Mouse (Mus musculus) kidney, postnatal 4 days (tissue): ENCODE results near the gene Lats1.

Experiments used
- DNase-seq, 2 experiments: peaks; one replicate each; pipeline ENCODE4 v3.0.0; 2021; ENCODE audit warnings: mixed read lengths in 2 of 2

Lats1 gene

GRCm38 (mm10) chr10:7680731-7681301 lies at the start of gene Lats1, which contains the start of gene Pcmt1:
Lats1 (plus strand) TSS chr10:7681214.
Pcmt1 (minus strand) TSS chr10:7681136.
- peak; percentile 93 to 95 for DNase-seq

DNA sequence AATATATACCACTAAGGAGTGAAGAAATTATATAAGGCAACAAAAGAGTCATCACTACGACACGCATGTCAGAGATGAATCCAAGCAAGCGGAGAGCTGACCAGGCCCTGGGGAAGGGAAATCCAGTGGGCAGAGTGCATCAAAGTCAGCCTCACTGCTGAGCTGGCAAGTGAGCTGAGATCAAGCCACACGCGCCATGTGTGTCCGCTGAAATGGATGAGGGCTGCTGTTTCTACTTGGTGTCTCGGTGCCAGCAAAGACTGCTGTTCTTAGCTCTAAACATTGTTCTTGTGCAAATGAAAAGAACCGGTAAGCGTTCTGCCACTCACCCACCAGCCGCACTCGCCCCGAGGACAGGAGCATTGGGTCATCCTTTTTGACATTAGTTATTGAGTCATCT lies 40.6 kb upstream of the Lats1 start:
- no peak for DNase-seq

DNA sequence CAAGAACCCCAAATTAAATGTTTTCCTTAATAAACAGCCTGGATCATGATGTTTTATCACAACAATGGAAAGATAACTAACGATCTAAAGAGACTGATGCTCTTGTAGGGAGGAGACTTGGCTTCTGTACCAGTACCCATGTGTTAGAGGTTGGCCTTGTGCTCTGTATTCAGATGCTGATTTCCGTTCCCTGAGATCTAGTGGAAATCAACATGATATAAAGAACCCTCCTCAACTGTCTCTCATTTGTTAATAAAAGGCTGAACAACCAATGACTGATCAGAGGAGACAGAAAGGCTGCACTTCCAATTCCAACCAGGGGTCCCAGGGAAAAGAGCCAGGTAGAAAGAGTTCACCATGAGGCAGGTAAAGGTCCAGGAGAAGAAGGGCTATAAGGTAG lies 35.1 kb upstream of the Lats1 start:
- no peak for DNase-seq

- DNase-seq, result no peak
Observed at GRCm38 (mm10) chr10:7649059-7649458, 32.0 kb upstream of the Lats1 start.

- no peak for DNase-seq
Observed at GRCm38 (mm10) chr10:7651057-7651456, 30.0 kb upstream of the Lats1 start.

DNA sequence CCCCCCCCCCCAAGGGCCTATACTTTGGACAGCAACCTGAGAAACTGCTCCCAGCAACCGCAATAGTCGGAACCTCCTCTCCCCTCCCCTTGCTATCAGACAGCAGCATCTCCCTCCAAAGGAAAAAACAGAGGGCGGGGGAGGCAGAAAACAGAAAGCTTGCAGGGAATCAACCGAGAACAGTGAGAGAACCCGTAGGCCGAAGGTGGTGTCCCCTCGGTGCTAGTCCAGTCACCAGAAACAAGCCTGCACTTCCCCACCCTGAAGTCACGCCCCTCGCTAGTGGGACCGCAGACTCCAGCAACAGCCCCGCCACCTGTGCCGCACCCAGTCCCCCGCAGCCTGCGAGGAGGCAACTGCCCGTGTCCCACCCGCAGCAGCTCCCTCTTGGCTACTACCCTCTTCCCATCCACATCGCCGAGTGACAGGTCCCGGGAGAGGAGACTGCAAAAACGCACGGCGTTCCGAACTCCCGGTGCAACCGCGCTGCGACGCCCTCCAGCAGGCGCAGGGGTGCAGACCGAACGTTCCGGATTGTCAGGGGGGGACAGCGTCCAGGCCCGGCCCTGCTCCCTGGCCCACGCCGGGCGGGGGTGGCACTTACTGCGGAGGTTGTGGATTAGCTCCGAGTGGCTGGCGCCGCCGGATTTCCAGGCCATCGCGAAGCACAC lies 18.4 kb upstream of the Lats1 start:
- no peak for DNase-seq

GRCm38 (mm10) chr10:7663159-7664026 lies 17.6 kb upstream of the Lats1 start:
- peak; percentile 93 to 96 for DNase-seq

DNA sequence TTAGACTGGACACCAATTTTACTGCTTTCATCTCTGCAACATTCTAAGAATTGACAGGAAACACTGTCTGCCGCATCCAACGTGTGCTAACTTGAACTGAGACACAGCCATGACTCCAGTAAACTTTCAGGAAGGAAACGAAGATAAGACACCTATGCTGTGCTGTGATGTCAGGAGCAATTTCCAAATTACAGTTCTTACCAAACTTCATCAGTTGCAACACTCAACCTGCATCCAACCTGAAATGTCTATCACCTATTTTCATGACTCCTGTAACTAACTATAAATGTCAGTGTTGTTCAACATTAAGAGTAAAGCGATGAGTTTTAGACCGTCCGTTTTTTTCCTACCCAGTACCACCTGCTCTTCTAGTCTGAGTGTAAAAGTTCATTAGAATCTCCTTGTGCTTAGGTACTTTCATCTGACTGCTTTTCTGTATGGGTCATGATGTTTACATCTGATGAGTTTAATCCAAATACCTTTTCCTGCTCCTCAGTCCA lies 16.9 kb upstream of the Lats1 start:
- no peak for DNase-seq

DNA sequence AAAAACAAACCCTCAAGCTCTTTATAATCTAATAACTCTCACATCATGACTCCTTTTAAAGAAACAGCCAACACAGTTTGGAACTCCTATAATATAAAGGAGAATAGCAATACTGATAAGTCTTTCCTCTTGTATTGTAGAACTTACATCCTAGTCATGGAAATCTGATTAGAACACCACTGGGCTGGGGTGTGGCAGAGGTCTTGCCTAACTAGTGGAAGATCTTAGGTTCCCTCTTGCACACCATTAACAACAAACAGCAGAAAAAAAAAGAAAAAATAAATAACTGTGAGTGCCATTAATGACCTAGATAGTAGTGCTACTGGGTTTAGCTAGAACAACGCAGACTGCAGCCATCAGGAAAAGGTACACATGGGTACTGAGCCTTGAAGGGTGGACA lies 16.1 kb upstream of the Lats1 start:
- no peak for DNase-seq

DNA sequence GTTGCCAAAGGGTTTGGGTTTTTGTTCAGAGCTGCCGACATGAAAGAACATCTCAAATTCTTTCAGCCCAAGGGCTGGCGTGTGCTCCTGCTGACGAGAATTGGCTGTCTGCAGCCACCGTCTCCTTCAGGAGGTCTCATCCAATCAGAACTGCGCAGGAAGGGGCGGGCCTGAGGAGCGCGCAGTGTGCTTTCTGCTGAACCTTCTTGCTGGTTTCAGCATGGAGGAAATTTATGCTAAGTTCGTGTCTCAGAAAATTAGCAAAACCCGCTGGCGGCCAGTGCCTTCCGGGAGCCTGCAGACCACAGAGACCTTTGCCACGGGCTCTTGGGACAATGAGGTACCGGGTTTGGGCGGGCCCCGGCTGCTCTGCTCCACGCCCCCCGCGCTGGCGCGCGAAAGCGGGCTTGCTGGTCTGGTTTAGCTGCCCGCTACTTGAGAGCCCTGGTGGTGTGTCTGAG lies 13.6 kb upstream of the Lats1 start, which contains the start of gene Nup43:
Gene Nup43, plus strand, starts transcription at position 162 of the 461 bp plus-strand sequence.
- peak; percentile 95 to 97 for DNase-seq

DNA sequence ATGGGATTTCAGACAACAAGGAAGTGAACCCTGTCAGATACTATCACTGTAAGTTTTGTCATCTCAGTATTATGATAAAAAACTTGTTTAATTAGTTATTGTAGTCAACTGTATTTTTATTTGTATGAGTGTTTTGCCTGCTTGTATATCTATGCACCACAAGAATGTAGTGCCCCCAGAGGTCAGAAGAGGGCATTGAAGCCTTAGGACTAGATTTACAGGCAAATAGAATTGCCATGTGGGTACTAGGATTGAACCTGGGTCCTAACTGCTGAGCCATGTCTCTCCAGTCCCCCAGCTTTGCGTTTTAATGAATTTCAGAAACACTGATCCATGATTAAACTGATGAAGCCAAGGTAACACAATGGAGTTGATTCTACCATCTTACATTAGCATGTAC lies 7.3 kb upstream of the Lats1 start:
- peak; percentile 19 to 35 for DNase-seq

GRCm38 (mm10) chr10:7681343-7682025 lies 470 bp downstream of the Lats1 start:
- peak; percentile 83 to 90 for DNase-seq

DNA sequence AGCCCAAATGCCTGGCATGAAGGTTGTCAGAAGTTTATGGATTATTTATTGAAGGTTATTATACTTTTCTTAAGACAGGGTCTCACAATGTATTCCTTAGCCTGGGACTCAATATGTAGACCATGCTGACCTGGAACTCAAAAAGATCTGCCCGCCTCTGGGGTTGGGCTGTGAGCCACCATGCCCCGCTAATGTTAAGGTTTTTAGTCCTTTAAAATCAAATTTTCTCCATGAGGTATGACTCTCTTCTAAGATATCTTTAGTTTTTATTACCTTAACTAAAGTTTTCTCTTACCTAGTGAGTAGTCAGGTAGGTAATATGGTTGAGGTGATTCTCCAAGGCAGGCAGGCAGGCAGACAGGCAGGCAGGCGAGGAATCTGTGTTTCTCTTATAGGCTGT lies 1.2 kb downstream of the Lats1 start:
- DNase-seq, result no peak

GRCm38 (mm10) chr10:7686902-7687301 lies 5.9 kb downstream of the Lats1 start:
- no peak for DNase-seq

DNA sequence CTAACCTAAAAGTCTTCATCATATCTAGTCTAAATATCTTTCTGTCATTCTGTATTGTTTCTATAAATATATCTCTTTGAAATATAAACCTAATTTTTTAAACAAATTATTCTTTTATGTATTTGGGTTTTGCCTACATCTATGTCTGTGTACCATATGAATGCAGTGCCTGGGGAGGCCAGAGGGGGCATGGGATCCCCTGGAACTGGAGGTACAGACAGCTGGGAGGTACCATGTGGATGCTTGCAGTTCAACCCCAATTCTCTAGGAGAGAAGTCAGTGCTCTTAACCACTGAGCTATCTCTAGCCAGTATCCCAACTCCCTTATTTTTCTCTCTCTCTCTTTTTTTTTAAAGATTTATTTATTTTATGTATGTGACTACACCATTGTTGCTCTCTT lies 14.3 kb downstream of the Lats1 start:
- DNase-seq, result peak in 1 of 2 experiments; percentile 28

- no peak for DNase-seq
Observed at GRCm38 (mm10) chr10:7700120-7700519, 19.1 kb downstream of the Lats1 start.

GRCm38 (mm10) chr10:7702586-7702985 lies 21.6 kb downstream of the Lats1 start:
- no peak for DNase-seq

- DNase-seq, result no peak
Observed at GRCm38 (mm10) chr10:7710121-7710520, 29.1 kb downstream of the Lats1 start.

GRCm38 (mm10) chr10:7712506-7712905 lies 31.5 kb downstream of the Lats1 start:
- no peak for DNase-seq

DNA sequence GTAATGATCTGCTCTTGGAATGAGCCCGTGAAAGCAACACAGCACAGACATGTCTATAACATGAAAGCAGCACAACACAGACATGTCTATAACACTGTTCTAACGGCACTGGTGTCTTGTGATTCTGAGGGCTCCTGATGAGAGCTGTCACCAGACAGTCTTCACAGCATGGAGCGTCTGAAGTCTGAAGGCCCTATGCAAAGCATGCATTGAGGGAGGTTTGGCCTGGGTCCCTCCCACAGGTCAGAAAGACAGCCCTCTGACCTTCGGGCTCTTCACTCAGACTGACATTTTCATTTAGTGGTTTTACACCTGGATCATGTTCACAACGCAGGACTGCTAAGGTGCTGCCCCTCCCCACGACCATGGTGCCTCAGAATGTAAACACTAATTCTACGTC lies 34.0 kb downstream of the Lats1 start:
- DNase-seq, result no peak

DNA sequence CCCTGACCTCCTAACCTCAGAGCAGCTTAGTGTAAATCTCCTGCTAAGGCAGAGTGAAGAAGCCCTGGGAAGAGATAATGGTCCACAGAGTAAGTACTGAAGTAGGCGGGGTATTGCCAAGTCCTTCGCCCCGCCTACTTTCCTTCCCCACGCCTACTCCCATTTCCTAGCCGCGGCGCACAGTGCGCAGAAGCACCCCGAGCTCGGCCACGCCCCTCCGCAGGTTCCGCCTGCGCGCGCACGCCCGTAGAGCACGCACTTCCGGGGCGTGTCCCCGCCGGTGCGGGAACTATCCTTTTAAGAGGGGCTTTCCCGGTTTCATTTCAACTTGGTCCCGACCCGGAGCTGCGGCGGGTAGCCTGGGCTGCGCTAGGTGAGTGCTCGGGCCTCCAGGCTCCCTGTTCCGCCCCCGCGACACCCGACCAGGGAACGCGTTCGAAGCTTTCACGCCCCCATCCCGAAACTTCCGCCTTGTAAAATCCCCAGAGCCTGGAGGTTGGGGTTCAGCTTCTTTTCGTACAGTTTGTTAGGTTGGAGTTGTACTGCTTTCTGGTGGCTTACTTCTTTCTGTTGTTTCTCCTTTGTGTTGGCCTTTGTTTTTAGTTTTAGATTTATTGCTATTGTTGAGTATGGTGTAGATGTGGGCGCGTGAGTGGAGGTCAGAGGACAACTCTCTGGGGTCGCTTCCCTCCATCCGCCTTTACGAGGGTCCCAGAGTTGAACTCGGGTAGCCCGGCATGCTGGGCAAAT lies 44.9 kb downstream of the Lats1 start, which contains the start of gene Katna1:
Gene Katna1, plus strand, starts transcription at position 250 of the 750 bp plus-strand sequence.
- peak; percentile 97 to 98 for DNase-seq

- DNase-seq, result no peak
Observed at GRCm38 (mm10) chr10:7726501-7726812, 45.4 kb downstream of the Lats1 start.
